Mouse (Mus musculus) limb, embryonic 10.5 days (tissue): ENCODE measurements at regions not wholly inside any gene's neighbourhood (a gene's known extent, or its start where the extent isn't known, plus 50 kb on each side); places are given as distances from the start of the nearest gene placed in this dataset.
A peak's percentile ranks its signal among the peaks of the same experiment; 100 is the strongest.

Experiments
- DNase-seq: peaks from one replicate; pipeline ENCODE4 v3.0.0-alpha.2; 2017; ENCODE audit warnings: low spot score
- H3K27ac ChIP-seq: fragments of 300-500 bp; sonication (generic); 2 replicates; pipeline ENCODE4 v1.5.1; 2016; ENCODE audit warnings: mild to moderate bottlenecking
- H3K27me3 ChIP-seq: fragments of 300-500 bp; sonication (generic); 2 replicates; pipeline ENCODE4 v1.6.1; 2016; ENCODE audit warnings: low read depth, mild to moderate bottlenecking; ENCODE audit not compliant: poor library complexity, severe bottlenecking
- H3K36me3 ChIP-seq: fragments of 300-500 bp; sonication (generic); 2 replicates; pipeline ENCODE4 v1.6.1; 2016; ENCODE audit warnings: mild to moderate bottlenecking, moderate library complexity
- H3K4me1 ChIP-seq: fragments of 300-500 bp; sonication (generic); 2 replicates; pipeline ENCODE4 v1.6.1; 2016
- H3K4me3 ChIP-seq: fragments of 300-500 bp; sonication (generic); 2 replicates; pipeline ENCODE4 v1.5.1; 2016; ENCODE audit warnings: mild to moderate bottlenecking, moderate library complexity
- H3K9me3 ChIP-seq: fragments of 300-500 bp; sonication (generic); replicated peaks from 2 replicates; pipeline ENCODE4 v1.6.1; 2016; ENCODE audit warnings: mild to moderate bottlenecking
- WGBS: fragments of 180-500 bp; shearing (Covaris S2); methylation state at CpG from one replicate; pipeline ENCODE4 v1.1.7; 2016; 5-methylcytosine and 5-hydroxymethylcytosine counted together

DNA sequence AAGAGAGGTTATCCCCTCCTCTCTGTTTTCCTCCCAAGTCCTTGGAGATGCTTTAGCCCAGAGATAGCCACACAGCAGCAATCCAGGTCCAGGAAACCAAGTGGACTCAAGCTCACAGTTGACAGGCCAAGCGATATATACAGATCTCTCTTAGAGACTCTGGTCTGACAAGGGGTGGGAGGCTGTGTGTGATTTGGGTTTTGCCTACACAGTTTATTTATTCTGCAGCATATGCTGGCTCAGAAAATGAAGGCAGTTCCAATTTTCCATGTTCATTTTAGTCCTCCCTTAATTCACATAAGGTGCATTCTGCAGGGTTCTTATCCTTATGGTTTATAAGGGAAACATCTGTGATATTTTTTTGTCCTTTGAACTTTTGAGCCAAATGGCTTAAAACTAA is 595.0 kb upstream of the Apob start:
- H3K36me3 ChIP-seq = no peaks in the 10 kb centered on the region
- no peak overlapping the region for H3K4me3 ChIP-seq
- no peaks in the 10 kb centered on the region for H3K27me3 ChIP-seq
- H3K4me1 ChIP-seq = no peaks in the 10 kb centered on the region
- WGBS = 93% methylated on average over 1 of the region's 1 CpGs
- no peaks in the 10 kb centered on the region for H3K9me3 ChIP-seq
- no peak overlapping the region for H3K27ac ChIP-seq
- DNase-seq = no peak

DNA sequence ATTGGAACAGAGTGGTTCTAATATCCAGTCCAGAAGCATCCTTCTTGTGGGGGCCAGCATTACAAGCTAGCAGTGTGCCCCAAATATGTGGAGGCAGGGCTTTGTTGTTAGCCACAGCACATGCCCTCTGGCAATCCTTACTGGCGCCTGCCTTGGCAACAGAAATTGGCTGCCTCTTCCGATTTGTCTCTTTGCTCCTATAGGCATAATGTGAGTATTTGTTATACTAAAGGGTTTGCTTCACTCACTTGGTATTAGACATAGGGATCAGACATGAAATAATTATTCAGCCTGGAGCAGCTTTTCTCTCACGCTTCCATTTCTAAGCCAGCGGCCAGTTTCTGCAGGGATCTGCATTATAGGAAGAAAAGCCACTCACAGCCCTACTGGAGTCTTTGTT is 573.6 kb upstream of the Apob start:
- Histone ChIP-seq H3K9me3 (no peaks in the 10 kb centered on the region), H3K4me3 (no peak overlapping the region), H3K36me3 (no peaks in the 10 kb centered on the region), H3K4me1 (no peaks in the 10 kb centered on the region), H3K27me3 (no peaks in the 10 kb centered on the region), H3K27ac (no peak overlapping the region)
- 88% methylated on average over 4 of the region's 4 CpGs for WGBS
- DNase-seq = no peak

- DNase-seq = no peak
- Histone ChIP-seq H3K4me3 (no peak overlapping the region), H3K27ac (no peak overlapping the region), H3K27me3 (no peaks in the 10 kb centered on the region), H3K36me3 (no peaks in the 10 kb centered on the region), H3K4me1 (no peaks in the 10 kb centered on the region), H3K9me3 (no peaks in the 10 kb centered on the region)
- 89% methylated on average over 4 of the region's 4 CpGs for WGBS
Measured at GRCm38 (mm10) chr12:7411810-7412209, 565.6 kb upstream of the Apob start.

GRCm38 (mm10) chr12:7420276-7420675 is 557.2 kb upstream of the Apob start:
- peak; percentile 56 for DNase-seq
- H3K27me3 ChIP-seq = no peaks in the 10 kb centered on the region
- no peaks in the 10 kb centered on the region for H3K9me3 ChIP-seq
- 37% methylated on average over 1 of the region's 2 CpGs for WGBS
- H3K36me3 ChIP-seq = no peaks in the 10 kb centered on the region
- no peak overlapping the region for H3K27ac ChIP-seq
- H3K4me1 ChIP-seq = no peaks in the 10 kb centered on the region
- no peak overlapping the region for H3K4me3 ChIP-seq

DNA sequence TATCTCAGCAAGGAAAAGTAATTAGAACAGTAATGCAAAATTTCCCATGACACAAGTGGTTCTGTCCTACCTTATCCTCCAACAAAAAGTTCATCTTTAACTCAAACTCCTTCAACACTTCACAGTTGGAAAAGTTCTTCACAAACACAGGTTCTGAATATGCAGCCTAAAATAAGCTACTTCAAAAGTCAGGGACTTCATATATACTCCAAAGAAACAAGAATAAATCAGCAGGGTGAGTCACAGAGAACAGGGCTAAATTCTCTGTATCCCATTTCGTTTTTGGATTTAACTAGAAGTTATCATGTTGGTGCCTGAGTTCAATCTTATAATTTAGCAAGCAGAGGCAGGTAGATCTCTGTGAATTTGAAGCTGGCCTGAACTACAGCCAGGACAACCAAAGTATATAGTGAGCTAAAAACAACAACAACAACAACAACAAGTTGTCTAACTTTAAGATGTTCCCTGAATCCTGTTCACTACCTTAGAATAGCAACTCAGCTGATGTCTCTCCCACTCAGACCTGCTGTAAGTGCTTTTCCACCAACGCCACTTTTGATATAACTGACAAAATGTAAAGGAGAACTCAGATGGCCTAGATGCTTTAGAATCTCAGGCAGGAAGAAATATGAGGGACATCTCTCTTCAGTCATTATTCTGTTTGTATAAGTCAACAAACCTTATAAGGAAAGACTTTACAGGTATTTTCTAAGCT is 555.5 kb upstream of the Apob start:
- H3K27ac ChIP-seq = no peak overlapping the region
- WGBS = 70% methylated on average over 2 of the region's 2 CpGs
- no peak for DNase-seq
- no peaks in the 10 kb centered on the region for H3K9me3 ChIP-seq
- no peaks in the 10 kb centered on the region for H3K4me1 ChIP-seq
- no peaks in the 10 kb centered on the region for H3K36me3 ChIP-seq
- H3K27me3 ChIP-seq = no peaks in the 10 kb centered on the region
- H3K4me3 ChIP-seq = no peak overlapping the region

DNA sequence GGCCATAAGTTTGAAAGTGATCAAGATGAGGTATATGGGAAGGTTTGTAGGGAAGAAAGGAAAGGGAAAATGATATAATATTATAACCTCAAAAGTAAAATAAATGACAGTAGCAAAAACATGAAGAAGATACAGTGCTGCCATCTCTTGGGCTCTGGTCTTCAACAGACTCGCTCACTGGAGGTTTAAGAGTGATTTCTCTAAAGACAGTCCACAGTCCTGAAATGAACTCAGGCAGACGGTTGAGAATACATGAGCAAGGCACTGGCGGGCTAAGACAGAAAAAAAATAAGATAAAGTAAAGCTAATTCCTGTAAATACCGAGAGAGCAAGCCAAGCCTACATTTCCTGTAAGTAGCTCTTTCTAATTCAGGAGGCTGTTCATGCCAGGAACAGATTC is 546.5 kb upstream of the Apob start:
- no peak overlapping the region for H3K27ac ChIP-seq
- no peaks in the 10 kb centered on the region for H3K4me1 ChIP-seq
- H3K27me3 ChIP-seq = no peaks in the 10 kb centered on the region
- no peaks in the 10 kb centered on the region for H3K9me3 ChIP-seq
- DNase-seq = no peak
- no peaks in the 10 kb centered on the region for H3K36me3 ChIP-seq
- H3K4me3 ChIP-seq = no peak overlapping the region
- WGBS = 83% methylated on average over 4 of the region's 4 CpGs

- WGBS = 93% methylated on average over 2 of the region's 2 CpGs
- no peaks in the 10 kb centered on the region for H3K9me3 ChIP-seq
- H3K27ac ChIP-seq = no peak overlapping the region
- 0 out of 2 replicates have a peak, but pooled peaks cover 3% of the 10 kb centered on the region for H3K4me1 ChIP-seq
- H3K27me3 ChIP-seq = no peaks in the 10 kb centered on the region
- no peak overlapping the region for H3K4me3 ChIP-seq
- no peaks in the 10 kb centered on the region for H3K36me3 ChIP-seq
- no peak for DNase-seq
Measured at GRCm38 (mm10) chr12:7445238-7445637, 532.2 kb upstream of the Apob start.

DNA sequence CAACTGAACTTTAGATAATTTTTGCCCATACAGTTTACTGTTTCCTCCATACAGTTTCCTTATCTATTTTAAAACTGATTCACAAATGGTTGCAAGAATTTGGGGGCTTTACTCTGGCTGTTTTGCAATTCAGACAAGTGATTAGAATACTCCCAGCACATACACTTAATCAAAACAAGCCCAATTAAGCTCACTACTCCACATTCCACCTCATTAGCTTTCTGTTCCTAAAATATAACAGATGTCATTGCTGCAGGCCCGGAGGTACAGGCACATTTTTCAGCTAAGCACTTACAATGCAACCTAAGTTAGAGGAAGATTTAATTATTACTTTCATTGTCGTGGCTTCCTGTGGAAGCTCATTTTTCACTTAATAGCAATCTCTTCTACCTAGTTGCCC is 526.9 kb upstream of the Apob start:
- H3K27ac ChIP-seq = no peak overlapping the region
- H3K9me3 ChIP-seq = no peaks in the 10 kb centered on the region
- no peak for DNase-seq
- H3K36me3 ChIP-seq = no peaks in the 10 kb centered on the region
- no peaks in the 10 kb centered on the region for H3K27me3 ChIP-seq
- no peak overlapping the region for H3K4me3 ChIP-seq
- WGBS = 21% methylated on average over 2 of the region's 2 CpGs
- 0 out of 2 replicates have a peak, but pooled peaks cover 10% of the 10 kb centered on the region for H3K4me1 ChIP-seq

- Histone ChIP-seq H3K9me3 (no peaks in the 10 kb centered on the region), H3K4me1 (no peaks in the 10 kb centered on the region), H3K4me3 (no peak overlapping the region), H3K36me3 (no peaks in the 10 kb centered on the region), H3K27ac (no peak overlapping the region), H3K27me3 (no peaks in the 10 kb centered on the region)
- WGBS = 86% methylated on average over 5 of the region's 5 CpGs
- no peak for DNase-seq
Measured at GRCm38 (mm10) chr12:7457036-7457435, 520.4 kb upstream of the Apob start.

DNA sequence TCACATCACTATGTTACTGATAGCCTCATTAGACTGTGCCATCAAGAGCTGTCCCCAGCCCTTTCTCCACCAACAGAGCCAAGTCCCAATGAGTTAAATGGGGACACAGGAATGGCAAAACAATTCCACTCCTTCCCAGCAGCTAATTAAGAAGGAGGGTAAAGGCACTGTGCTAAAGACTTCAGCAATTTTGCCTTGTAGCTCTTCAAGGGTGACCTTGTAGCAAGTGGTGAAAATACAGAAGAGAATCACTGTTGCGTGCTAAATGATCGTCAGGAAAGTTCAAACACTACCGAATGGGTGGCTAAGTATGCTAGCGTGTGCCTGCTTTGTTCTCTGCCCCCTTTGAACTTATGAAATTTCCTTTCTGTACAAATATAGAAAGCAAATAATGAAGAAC is 519.9 kb upstream of the Apob start:
- Histone ChIP-seq H3K4me3 (no peak overlapping the region), H3K27me3 (no peaks in the 10 kb centered on the region), H3K9me3 (no peaks in the 10 kb centered on the region), H3K27ac (no peak overlapping the region), H3K36me3 (no peaks in the 10 kb centered on the region), H3K4me1 (no peaks in the 10 kb centered on the region)
- 88% methylated on average over 4 of the region's 4 CpGs for WGBS
- no peak for DNase-seq

- no peaks in the 10 kb centered on the region for H3K36me3 ChIP-seq
- 22% methylated on average over 1 of the region's 1 CpGs for WGBS
- no peak overlapping the region for H3K4me3 ChIP-seq
- no peak overlapping the region for H3K27ac ChIP-seq
- no peaks in the 10 kb centered on the region for H3K27me3 ChIP-seq
- H3K9me3 ChIP-seq = no peaks in the 10 kb centered on the region
- no peak for DNase-seq
- peaks cover 14% of the 10 kb centered on the region for H3K4me1 ChIP-seq
Measured at GRCm38 (mm10) chr12:7464947-7465346, 512.5 kb upstream of the Apob start.

- Histone ChIP-seq H3K4me1 (no peaks in the 10 kb centered on the region), H3K9me3 (no peaks in the 10 kb centered on the region), H3K4me3 (no peak overlapping the region), H3K36me3 (no peaks in the 10 kb centered on the region), H3K27ac (no peak overlapping the region), H3K27me3 (no peaks in the 10 kb centered on the region)
- DNase-seq = no peak
- 90% methylated on average over 12 of the region's 12 CpGs for WGBS
Measured at GRCm38 (mm10) chr12:7512579-7513248, 464.7 kb upstream of the Apob start.

DNA sequence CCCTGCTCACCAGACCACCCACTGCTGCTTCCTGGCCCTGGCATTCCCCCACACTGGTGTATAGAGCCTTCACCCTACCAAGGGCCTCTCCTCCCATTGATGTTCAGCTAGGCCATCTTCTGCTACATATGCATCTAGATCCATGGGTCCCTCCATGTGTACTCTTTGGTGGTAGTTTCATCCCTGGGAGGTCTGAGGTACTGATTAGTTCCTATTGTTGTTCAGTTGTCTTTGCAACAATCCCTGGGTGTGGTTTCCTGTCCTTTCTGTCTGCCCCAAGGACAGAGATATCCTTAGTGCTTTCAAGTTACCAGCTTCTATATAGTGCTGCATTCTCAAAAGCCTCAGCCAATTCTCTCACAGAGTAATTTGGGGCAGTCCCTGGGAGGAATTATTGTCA is 440.1 kb upstream of the Apob start:
- Histone ChIP-seq H3K36me3 (no peaks in the 10 kb centered on the region), H3K9me3 (no peaks in the 10 kb centered on the region), H3K27me3 (no peaks in the 10 kb centered on the region), H3K4me1 (no peaks in the 10 kb centered on the region), H3K27ac (no peak overlapping the region), H3K4me3 (no peak overlapping the region)
- no peak for DNase-seq
